Mouse (Mus musculus): Measurements from ENCODE around the gene Hapln1.

- TF ChIP-seq CTCF (IDR thresholded peaks at IDR 0.05; ENCODE audit: control insufficient read depth, insufficient read depth, insufficient read length) (no peak), CEBPB (IDR thresholded peaks at IDR 0.05; ENCODE audit: low read depth) (no peak), USF1 (IDR thresholded peaks at IDR 0.05; ENCODE audit: low read depth) (no peak), MYOD1 (IDR thresholded peaks at IDR 0.05; ENCODE audit: control insufficient read depth, insufficient read length, low read depth) (no peak), MAX (IDR thresholded peaks at IDR 0.05) (no peak), MYOG (IDR thresholded peaks at IDR 0.05; ENCODE audit: control insufficient read depth, extremely low read depth, insufficient read length) (no peak)
These were observed 26.7 kb downstream of the Hapln1 start for GRCm38 (mm10) chr13:89566300-89566699.
